Mouse (Mus musculus): ENCODE results near the gene 4930579F01Rik. TPM values are rescaled to one million over a fixed set of nuclear protein-coding genes. Genes with fewer than 3 reads are reported as not detected.

The 4930579F01Rik gene
- total and polyA plus RNA-seq, 3 experiments, result not detected

- H3K4me1 ChIP-seq (ENCODE audit: control insufficient read depth in 1 of 2, insufficient read depth in 2 of 2), result peaks cover 6 to 14% of the 10 kb centered on the region in 2 experiments
- in situ Hi-C loops (cut with MboI; ENCODE audit: low pct_ligation_motif_present, low pct_unique_long_range_greater_than_20kb, low sequenced_read_pairs) (loop anchor here (10.0 kb wide), 1 partner anchor 236 kb away; no protein-coding TSS in a partner anchor), dilution Hi-C loops (cut with MboI; ENCODE audit: extremely low pct_ligation_motif_present, extremely low pct_unique_long_range_greater_than_20kb, low sequenced_read_pairs) (no loop called here)
- H3K79me2 ChIP-seq (replicated peaks; ENCODE audit: control insufficient read depth, extremely low read depth, insufficient read depth, poor library complexity, severe bottlenecking), result no peaks in the 10 kb centered on the region
- peaks cover 2% of the 10 kb centered on the region for H3K27me3 ChIP-seq (replicated peaks)
- TF ChIP-seq JUND (conservative IDR thresholded peaks at IDR 0.05; ENCODE audit: low read depth, low read length) (no peak), RCOR1 (conservative IDR thresholded peaks at IDR 0.05; ENCODE audit: low read depth, low read length) (no peak), USF1 (IDR thresholded peaks at IDR 0.05; ENCODE audit: low read depth, low read length) (no peak), TBP (conservative IDR thresholded peaks at IDR 0.05; ENCODE audit: low read depth, low read length) (no peak), TCF12 (IDR thresholded peaks at IDR 0.05; ENCODE audit: low read depth, low read length) (no peak), JUN (IDR thresholded peaks at IDR 0.05; ENCODE audit: insufficient read depth, low read depth, low read length) (no peak), GABPA (IDR thresholded peaks at IDR 0.05; ENCODE audit: insufficient replicate concordance, low read depth, low read length) (no peak), CTCF (conservative IDR thresholded peaks at IDR 0.05 in 1 of 2, IDR thresholded peaks at IDR 0.05 in 1 of 2; ENCODE audit: low read depth in 2 of 2, low read length in 2 of 2) (no peak), SMC3 (IDR thresholded peaks at IDR 0.05; ENCODE audit: low read depth, low read length) (no peak), POLR2AphosphoS2 (IDR thresholded peaks at IDR 0.05; ENCODE audit: low read depth, low read length) (no peak), MYC (IDR thresholded peaks at IDR 0.05; ENCODE audit: low read depth, low read length) (no peak), E2F4 (IDR thresholded peaks at IDR 0.05; ENCODE audit: insufficient replicate concordance, low read depth, low read length) (no peak), CHD2 (IDR thresholded peaks at IDR 0.05; ENCODE audit: low read length) (no peak), NRF1 (IDR thresholded peaks at IDR 0.05; ENCODE audit: low read depth, low read length) (no peak), NELFE (IDR thresholded peaks at IDR 0.05; ENCODE audit: low read depth, low read length) (no peak)
- H3K4me2 ChIP-seq (ENCODE audit: insufficient read depth, low read depth, poor library complexity, severe bottlenecking), result peak overlapping the region; percentile 94
- no peak overlapping the region for H3K9ac ChIP-seq (ENCODE audit: insufficient read depth, low read depth)
- no peak overlapping the region for H3K27ac ChIP-seq (ENCODE audit: insufficient read depth, low read depth)
- no peaks in the 10 kb centered on the region for H3K36me3 ChIP-seq (replicated peaks in 1 of 2; ENCODE audit: control insufficient read depth in 1 of 2, insufficient read depth in 1 of 2, low read length in 1 of 2)
- DNase-seq (ENCODE audit: extremely low read depth), result no peak
- H3K4me3 ChIP-seq (replicated peaks in 1 of 3; ENCODE audit: low read depth in 2 of 3, low read length in 2 of 3, poor library complexity in 1 of 3), result no peak overlapping the region
- no peaks in the 10 kb centered on the region for H3K9me3 ChIP-seq (replicated peaks; ENCODE audit: low read length)
Measured at GRCm38 (mm10) chr3:138198722-138199068, 5.1 kb upstream of the 4930579F01Rik start.

- dilution Hi-C loops (cut with MboI; ENCODE audit: extremely low pct_ligation_motif_present, extremely low pct_unique_long_range_greater_than_20kb, low sequenced_read_pairs) (no loop called here), in situ Hi-C loops (cut with MboI; ENCODE audit: low pct_ligation_motif_present, low pct_unique_long_range_greater_than_20kb, low sequenced_read_pairs) (loop anchor here (10.0 kb wide), 1 partner anchor 237 kb away; no protein-coding TSS in a partner anchor)
- Histone ChIP-seq H3K4me3 (replicated peaks in 1 of 3; ENCODE audit: low read depth in 2 of 3, low read length in 2 of 3, poor library complexity in 1 of 3) (peak overlapping the region in 1 of 3 experiments; percentile 39), H3K4me1 (ENCODE audit: control insufficient read depth in 1 of 2, insufficient read depth in 2 of 2) (peaks cover 7 to 16% of the 10 kb centered on the region in 2 experiments), H3K9me3 (replicated peaks; ENCODE audit: low read length) (no peaks in the 10 kb centered on the region), H3K36me3 (replicated peaks in 1 of 2; ENCODE audit: control insufficient read depth in 1 of 2, insufficient read depth in 1 of 2, low read length in 1 of 2) (no peaks in the 10 kb centered on the region), H3K79me2 (replicated peaks; ENCODE audit: control insufficient read depth, extremely low read depth, insufficient read depth, poor library complexity, severe bottlenecking) (no peaks in the 10 kb centered on the region), H3K4me2 (ENCODE audit: insufficient read depth, low read depth, poor library complexity, severe bottlenecking) (peak overlapping the region; percentile 94), H3K27ac (ENCODE audit: insufficient read depth, low read depth) (no peak overlapping the region), H3K9ac (ENCODE audit: insufficient read depth, low read depth) (no peak overlapping the region; the same call in 1 of the 2 replicates), H3K27me3 (replicated peaks) (peaks cover 2% of the 10 kb centered on the region)
- peak; percentile 67 for TF ChIP-seq ZC3H11A (IDR thresholded peaks at IDR 0.05; ENCODE audit: low read depth, low read length)
- peak; percentile 81 for TF ChIP-seq MYC (IDR thresholded peaks at IDR 0.05; ENCODE audit: low read depth, low read length)
- TF ChIP-seq CTCF (conservative IDR thresholded peaks at IDR 0.05 in 1 of 2, IDR thresholded peaks at IDR 0.05 in 1 of 2; ENCODE audit: low read depth in 2 of 2, low read length in 2 of 2), result peak; percentile 96 to 99
- TF ChIP-seq TCF12 (IDR thresholded peaks at IDR 0.05; ENCODE audit: low read depth, low read length), result no peak; the same call in 1 of the 2 replicates
- no peak for TF ChIP-seq USF2 (conservative IDR thresholded peaks at IDR 0.05; ENCODE audit: low read depth, low read length)
- no peak for TF ChIP-seq ETS1 (conservative IDR thresholded peaks at IDR 0.05; ENCODE audit: low read depth, low read length)
- peak; percentile 42; the same call in 1 of the 2 replicates for TF ChIP-seq ELF1 (IDR thresholded peaks at IDR 0.05; ENCODE audit: low read depth, low read length)
- TF ChIP-seq NELFE (IDR thresholded peaks at IDR 0.05; ENCODE audit: low read depth, low read length), result peak; percentile 21; the same call in 1 of the 2 replicates
- TF ChIP-seq IRF4 (IDR thresholded peaks at IDR 0.05; ENCODE audit: low read depth, low read length), result peak; percentile 36; the same call in 1 of the 2 replicates
- 0 out of 2 replicates have a peak, but pooled peaks have one; percentile 19 for TF ChIP-seq MXI1 (IDR thresholded peaks at IDR 0.05; ENCODE audit: low read depth, low read length)
- TF ChIP-seq MEF2A (IDR thresholded peaks at IDR 0.05; ENCODE audit: borderline replicate concordance, low read depth, low read length), result peak; percentile 12; the same call in 1 of the 2 replicates
- TF ChIP-seq CHD2 (IDR thresholded peaks at IDR 0.05; ENCODE audit: low read length), result no peak
- TF ChIP-seq MAZ (IDR thresholded peaks at IDR 0.05; ENCODE audit: low read depth, low read length), result no peak
- 0 out of 2 replicates have a peak, but pooled peaks have one; percentile 54 for TF ChIP-seq NRF1 (IDR thresholded peaks at IDR 0.05; ENCODE audit: low read depth, low read length)
- no peak for TF ChIP-seq ZMIZ1 (IDR thresholded peaks at IDR 0.05; ENCODE audit: low read depth, low read length)
- peak; percentile 96 for TF ChIP-seq SMC3 (IDR thresholded peaks at IDR 0.05; ENCODE audit: low read depth, low read length)
- 0 out of 2 replicates have a peak, but pooled peaks have one; percentile 37 for TF ChIP-seq JUND (conservative IDR thresholded peaks at IDR 0.05; ENCODE audit: low read depth, low read length)
- TF ChIP-seq E2F4 (IDR thresholded peaks at IDR 0.05; ENCODE audit: insufficient replicate concordance, low read depth, low read length), result 0 out of 2 replicates have a peak, but pooled peaks have one; percentile 33
- no peak for TF ChIP-seq UBTF (IDR thresholded peaks at IDR 0.05; ENCODE audit: low read depth, low read length)
- DNase-seq (ENCODE audit: extremely low read depth), result peak; percentile 99
Measured at GRCm38 (mm10) chr3:138197973-138198721, 4.5 kb upstream of the 4930579F01Rik start.
